Mouse (Mus musculus): ENCODE measurements at regions not wholly inside any gene's neighbourhood (a gene's known extent, or its start where the extent isn't known, plus 50 kb on each side); places are given as distances from the start of the nearest gene placed in this dataset.

DNA sequence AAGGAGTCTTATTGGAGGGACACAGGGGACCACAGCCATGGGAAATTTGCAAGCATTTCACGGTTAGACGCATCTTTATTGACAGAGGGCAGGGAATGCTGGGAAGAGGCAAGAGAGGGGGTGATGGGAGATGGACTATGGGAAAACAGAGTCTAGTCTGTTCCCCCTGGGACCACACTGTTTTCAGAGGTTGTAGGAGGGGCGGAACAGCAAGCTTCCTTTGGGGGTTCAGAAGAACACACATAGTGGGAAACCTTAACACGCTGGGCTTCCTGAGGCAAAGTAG, 183.7 kb upstream of the Rpl38 start:
- TF ChIP-seq CTCF (conservative IDR thresholded peaks at IDR 0.05; ENCODE audit: insufficient read depth, insufficient read length, low read depth, low read length) (no peak), POLR2A (IDR thresholded peaks at IDR 0.05; ENCODE audit: low read depth, low read length) (no peak)

Data from kidney, adult 2 months (tissue).